In genomic region chr2:70852186-70852795, GRCm38 (mm10) we compare ENCODE assay signal across 10 mouse cellular contexts. TPM values are rescaled to one million over a fixed set of nuclear protein-coding genes. Genes with fewer than 3 reads are reported as not detected.
DNase-seq lines count a peak whose midpoint lies in the region; ATAC-seq lines count a peak whose summit lies in the region.
"Had no signal": no experiment of that assay in that cellular context is flagged by ENCODE, and none has a peak within 500 bp of the region (broad histone marks: within the 10 kb centered on the region; RNA-seq: fewer than 3 reads in every experiment).

No protein-coding gene starts in this region.

- H3K36me3 ChIP-seq in heart, embryonic 16.5 days (ENCODE audit: control insufficient read depth, insufficient read depth), result no peaks in the 10 kb centered on the region
- no peaks in the 10 kb centered on the region for H3K36me3 ChIP-seq in embryonic facial prominence, embryonic 14.5 days (ENCODE audit: control insufficient read depth, insufficient read depth, low read length)
- no peaks in the 10 kb centered on the region for H3K36me3 ChIP-seq in limb, embryonic 15.5 days

- H3K4me3 ChIP-seq in heart, embryonic 16.5 days (ENCODE audit: low read length), result peak overlapping the region; percentile 13
- H3K4me3 ChIP-seq in embryonic facial prominence, embryonic 14.5 days (ENCODE audit: low read depth, low read length), result peak overlapping the region; percentile 4; the same call in 1 of the 2 replicates
- no peak overlapping the region for H3K4me3 ChIP-seq in limb, embryonic 15.5 days

- H3K27ac ChIP-seq in heart, embryonic 16.5 days (ENCODE audit: low read length), result no peak overlapping the region
- no peak overlapping the region for H3K27ac ChIP-seq in embryonic facial prominence, embryonic 14.5 days (replicated peaks; ENCODE audit: low read depth, low read length)
- no peak overlapping the region for H3K27ac ChIP-seq in limb, embryonic 15.5 days
- H3K27ac ChIP-seq: macrophage had no signal

- H3K9me3 ChIP-seq in heart, embryonic 16.5 days (replicated peaks; ENCODE audit: control insufficient read depth, low read length), result no peaks in the 10 kb centered on the region
- no peaks in the 10 kb centered on the region for H3K9me3 ChIP-seq in embryonic facial prominence, embryonic 14.5 days (ENCODE audit: control insufficient read depth, low read length)
- H3K9me3 ChIP-seq in limb, embryonic 15.5 days, result no peaks in the 10 kb centered on the region

- H3K4me2 ChIP-seq in heart, embryonic 16.5 days (ENCODE audit: low read depth, low read length), result peak overlapping the region; percentile 48
- peak overlapping the region; percentile 40 for H3K4me2 ChIP-seq in embryonic facial prominence, embryonic 14.5 days (ENCODE audit: low read depth, low read length)
- H3K4me2 ChIP-seq in limb, embryonic 15.5 days, result peak overlapping the region; percentile 23; the same call in 1 of the 2 replicates

- H3K4me1 ChIP-seq in heart, embryonic 16.5 days (ENCODE audit: control insufficient read depth, insufficient read depth, low read length), result peaks cover 9% of the 10 kb centered on the region; the same call in 1 of the 2 replicates
- peaks cover 6% of the 10 kb centered on the region; the same call in 1 of the 2 replicates for H3K4me1 ChIP-seq in embryonic facial prominence, embryonic 14.5 days (ENCODE audit: control insufficient read depth, insufficient read depth, low read length)
- H3K4me1 ChIP-seq in limb, embryonic 15.5 days, result peaks cover 2% of the 10 kb centered on the region; the same call in 1 of the 2 replicates

- intact Hi-C loops in heart, postnatal 25 days (cut with DNase I), result no loop called here
- intact Hi-C loops in left cerebral cortex, postnatal 36 days (cut with DNase I), result no loop called here
- intact Hi-C loops in gastrocnemius, postnatal 14 days (cut with DNase I; ENCODE audit: low total_unique reads), result no loop called here

- no peaks in the 10 kb centered on the region for H3K27me3 ChIP-seq in heart, embryonic 16.5 days (ENCODE audit: control insufficient read depth, insufficient read depth, low read length)
- H3K27me3 ChIP-seq in embryonic facial prominence, embryonic 14.5 days (replicated peaks; ENCODE audit: control insufficient read depth, insufficient read depth, low read length), result no peaks in the 10 kb centered on the region
- H3K27me3 ChIP-seq in limb, embryonic 15.5 days, result no peaks in the 10 kb centered on the region

- no peak for ATAC-seq in heart, embryonic 16.5 days (replicated peaks; ENCODE audit: extremely low read depth, insufficient read depth, low FRiP score)
- ATAC-seq in embryonic facial prominence, embryonic 14.5 days (ENCODE audit: low read depth), result no peak
- no peak for ATAC-seq in limb, embryonic 15.5 days (ENCODE audit: insufficient number of reproducible peaks, low FRiP score, low TSS enrichment, low read depth)
- ATAC-seq: intestine, postnatal 0 days had no signal

- no peak overlapping the region for H3K9ac ChIP-seq in heart, embryonic 16.5 days (ENCODE audit: low read length)
- no peak overlapping the region for H3K9ac ChIP-seq in embryonic facial prominence, embryonic 14.5 days (ENCODE audit: low read depth, low read length)
- H3K9ac ChIP-seq in limb, embryonic 15.5 days, result no peak overlapping the region

- WGBS in heart, embryonic 16.5 days, result 36% methylated on average over 7 of the region's 8 CpGs
- 53% methylated on average over 8 of the region's 8 CpGs for WGBS in embryonic facial prominence, embryonic 14.5 days
- 75% methylated on average over 8 of the region's 8 CpGs for WGBS in limb, embryonic 15.5 days

- DNase-seq in heart, postnatal 25 days (ENCODE audit: low spot score), result no peak
- DNase-seq in CD4-positive helper T cell, adult 2 months (ENCODE audit: low read depth, low spot score), result peak; percentile 66
- no peak for DNase-seq in embryonic facial prominence, embryonic 14.5 days (ENCODE audit: low spot score)
- DNase-seq in left cerebral cortex, postnatal 36 days (ENCODE audit: low spot score in 2 of 2), result no peak
- DNase-seq in gastrocnemius, postnatal 14 days, result no peak
- DNase-seq: cerebellum, adult 8-10 months had no signal

RNA-seq across cellular contexts. Expression of gene Tlk1, which starts 26.8 kb away (rescaled TPM):
- 19.4 and 19.7 TPM in 2 replicates for polyA plus RNA-seq in heart, embryonic 16.5 days (2015; fragmentation: Nextera tagmentation; extraction: Ambion mirVana)
- 10 to 100 TPM; 31.2 to 31.9 TPM for total RNA-seq in heart, postnatal 25 days (2021)
- 29.9 and 33.0 TPM in 2 replicates for polyA plus RNA-seq in embryonic facial prominence, embryonic 14.5 days (2014; fragmentation: Nextera tagmentation; extraction: Ambion mirVana)
- 24.1 and 27.9 TPM in 2 replicates for polyA plus RNA-seq in limb, embryonic 15.5 days (2015; fragmentation: Nextera tagmentation; extraction: Ambion mirVana)
- total RNA-seq in left cerebral cortex, postnatal 36 days (2021), result 10 to 100 TPM; 82.7 to 94.7 TPM
- total RNA-seq in gastrocnemius, postnatal 14 days (2021), result 10 to 100 TPM; 26.7 to 31.5 TPM
